Mouse (Mus musculus) embryonic facial prominence, embryonic 11.5 days (tissue): ENCODE results near the gene Clip2. TPM values are rescaled to one million over a fixed set of nuclear protein-coding genes. Genes with fewer than 3 reads are reported as not detected.

Experiments used
- ATAC-seq: fragments of 200-750 bp; cut with Nextera tagmentation; replicated peaks from 2 replicates; pipeline ENCODE4 v1.8.0; 2017; ENCODE audit warnings: low read depth; ENCODE audit not compliant: insufficient number of reproducible peaks, low FRiP score, low TSS enrichment
- DNase-seq: peaks from one replicate; pipeline ENCODE4 v3.0.0-alpha.2; 2015; ENCODE audit warnings: low spot score
- H3K27ac ChIP-seq: fragments of 300-500 bp; sonication (generic); replicated peaks from 2 replicates; pipeline ENCODE4 v1.5.1; 2014; ENCODE audit warnings: mild to moderate bottlenecking, low read depth, low read length, control low read depth
- H3K27me3 ChIP-seq: fragments of 300-500 bp; sonication (generic); 2 replicates; pipeline ENCODE4 v1.6.1; 2014; ENCODE audit warnings: mild to moderate bottlenecking, low read length, moderate library complexity, mixed read lengths; ENCODE audit not compliant: control insufficient read depth, insufficient read depth
- H3K36me3 ChIP-seq: fragments of 300-500 bp; sonication (generic); replicated peaks from 2 replicates; pipeline ENCODE4 v1.6.1; 2014; ENCODE audit warnings: low read depth, mild to moderate bottlenecking, low read length, moderate library complexity, mixed read lengths; ENCODE audit not compliant: control insufficient read depth, insufficient read depth
- H3K4me1 ChIP-seq: fragments of 300-500 bp; sonication (generic); 2 replicates; pipeline ENCODE4 v1.6.1; 2014; ENCODE audit warnings: low read length, mixed read lengths; ENCODE audit not compliant: control insufficient read depth, insufficient read depth
- H3K4me2 ChIP-seq: fragments of 300-500 bp; sonication (generic); 2 replicates; pipeline ENCODE4 v1.6.1; 2014; ENCODE audit warnings: low read depth, mild to moderate bottlenecking, control low read depth, low read length, moderate library complexity
- H3K4me3 ChIP-seq: fragments of 300-500 bp; sonication (generic); 2 replicates; pipeline ENCODE4 v1.5.1; 2014; ENCODE audit warnings: low read depth, low read length, control low read depth
- H3K9ac ChIP-seq: fragments of 300-500 bp; sonication (generic); replicated peaks from 2 replicates; pipeline ENCODE4 v1.6.1; 2014; ENCODE audit warnings: mild to moderate bottlenecking, control low read depth, low read length
- H3K9me3 ChIP-seq: fragments of 300-500 bp; sonication (generic); replicated peaks from 2 replicates; pipeline ENCODE4 v1.6.1; 2016; ENCODE audit warnings: mild to moderate bottlenecking, low read length, inconsistent platforms, mixed read lengths; ENCODE audit not compliant: control insufficient read depth
- WGBS: fragments of 180-500 bp; shearing (Covaris S2); extraction: QIAGEN DNeasy Blood & Tissue Kit; methylation state at CpG from one replicate; pipeline ENCODE4 v1.1.7; 2014; 5-methylcytosine and 5-hydroxymethylcytosine counted together
- microRNA-seq: library from miRNA; unstranded; fragments of <30 nt; microRNA quantifications from one replicate; pipeline ENCODE4, GENCODE M21; 2016; ENCODE audit warnings: borderline number of aligned reads
- polyA plus RNA-seq: library from polyadenylated mRNA; unstranded; fragments of >200 nt; fragmentation: Nextera tagmentation; extraction: Ambion mirVana; gene quantifications from 2 replicates; pipeline ENCODE4 v1.2.1, GENCODE M21; 2014

The Clip2 gene
- polyA plus RNA-seq, 1 experiment from 2014 or later = 4.6 TPM

- ATAC-seq = no peak
- Histone ChIP-seq H3K4me2 (no peak overlapping the region), H3K4me1 (no peaks in the 10 kb centered on the region), H3K9ac (no peak overlapping the region), H3K27ac (no peak overlapping the region), H3K36me3 (no peaks in the 10 kb centered on the region; the same call in 1 of the 2 replicates), H3K27me3 (no peaks in the 10 kb centered on the region), H3K9me3 (no peaks in the 10 kb centered on the region), H3K4me3 (no peak overlapping the region)
- 91% methylated on average over 12 of the region's 12 CpGs for WGBS
- no peak for DNase-seq
Observed at GRCm38 (mm10) chr5:134440098-134440497, 112.1 kb downstream of the Clip2 start.

DNA sequence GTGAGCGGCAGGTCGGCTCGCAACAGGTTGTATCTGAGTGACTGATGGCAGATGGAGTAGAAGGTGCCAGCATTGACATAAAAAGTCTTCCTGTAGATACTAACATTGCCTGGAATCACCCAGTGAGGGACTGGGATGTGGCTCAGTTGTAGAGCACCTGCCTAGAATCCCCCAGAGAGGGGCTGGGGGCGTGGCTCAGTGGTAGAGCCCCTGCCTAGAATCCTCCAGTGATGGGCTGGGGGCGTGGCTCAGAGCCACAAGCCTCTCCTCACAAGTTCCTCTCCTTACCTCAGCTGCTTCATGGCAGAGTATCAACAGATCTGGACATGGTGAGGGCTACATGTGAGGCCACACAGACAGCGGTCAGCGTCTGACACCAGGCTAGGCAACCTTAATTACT is 112.8 kb downstream of the Clip2 start:
- Histone ChIP-seq H3K4me1 (no peaks in the 10 kb centered on the region), H3K36me3 (no peaks in the 10 kb centered on the region; the same call in 1 of the 2 replicates), H3K9ac (no peak overlapping the region), H3K4me3 (no peak overlapping the region), H3K9me3 (no peaks in the 10 kb centered on the region), H3K27me3 (no peaks in the 10 kb centered on the region), H3K27ac (no peak overlapping the region), H3K4me2 (no peak overlapping the region)
- WGBS = 94% methylated on average over 7 of the region's 7 CpGs
- DNase-seq (no peak), ATAC-seq (no peak)

Small RNA genes lying within 50 kb of the gene (microRNA-seq; reads per million reads assigned to microRNA genes)
- gene Gm26340 (not detected), gene Mir7228 (not detected)

Other genes with a start within 250 kb of the Clip2 start
- 186 and 193 TPM in 2 replicates for gene Gtf2i, start 237.7 kb downstream of the Clip2 start, polyA plus RNA-seq
- 99.8 and 104 TPM in 2 replicates for gene Gtf2ird1, start 95.7 kb downstream of the Clip2 start, polyA plus RNA-seq
- gene Syna, start 7.7 kb upstream of the Clip2 start, polyA plus RNA-seq = 0.14 TPM in 1 of 2 replicates, not detected in the other
- 344 and 365 TPM in 2 replicates for gene Rfc2, start 28.9 kb upstream of the Clip2 start, polyA plus RNA-seq
- gene Lat2, start 62.6 kb upstream of the Clip2 start, polyA plus RNA-seq = 0.56 and 0.77 TPM in 2 replicates
- gene Eif4h, start 87.1 kb upstream of the Clip2 start, polyA plus RNA-seq = 479 and 512 TPM in 2 replicates
- gene Limk1, start 136.2 kb upstream of the Clip2 start, polyA plus RNA-seq = 4.6 and 6.5 TPM in 2 replicates
- gene Eln, start 194.9 kb upstream of the Clip2 start, polyA plus RNA-seq = 4.4 and 4.6 TPM in 2 replicates